Mouse (Mus musculus) myocyte (in vitro differentiated cells): ENCODE data around the gene Tmem260. TPM values are rescaled to one million over a fixed set of nuclear protein-coding genes. Genes with fewer than 3 reads are reported as not detected.

ENCODE experiments used
- H3K27me3 ChIP-seq: one replicate; pipeline ENCODE4 v1.6.1; 2011; ENCODE audit not compliant: control insufficient read depth, insufficient read depth, insufficient read length
- H3K36me3 ChIP-seq: one replicate; pipeline ENCODE4 v1.6.1; 2011; ENCODE audit not compliant: control insufficient read depth, insufficient read depth
- H3K4me2 ChIP-seq: one replicate; pipeline ENCODE4 v1.6.1; 2011; ENCODE audit warnings: low read depth, control low read depth
- H3K4me3 ChIP-seq: one replicate; pipeline ENCODE4 v1.5.1; 2011; ENCODE audit warnings: mild to moderate bottlenecking, control low read depth, moderate library complexity
- H3K79me2 ChIP-seq: one replicate; pipeline ENCODE4 v1.6.1; 2011; ENCODE audit not compliant: control insufficient read depth, insufficient read depth
- H3ac ChIP-seq: one replicate; pipeline ENCODE4 v1.6.1; 2011; ENCODE audit not compliant: control insufficient read depth, insufficient read length
- CEBPB ChIP-seq: IDR thresholded peaks from 2 replicates; pipeline ENCODE4 v1.6.1; 2011; ENCODE audit warnings: mild to moderate bottlenecking, moderate library complexity; ENCODE audit not compliant: poor library complexity, insufficient read depth, severe bottlenecking
- E2F4 ChIP-seq: IDR thresholded peaks from one replicate; pipeline ENCODE4 v1.6.1; 2011; ENCODE audit warnings: mild to moderate bottlenecking, control low read depth, moderate library complexity; ENCODE audit not compliant: insufficient read depth
- MAX ChIP-seq: IDR thresholded peaks from one replicate; pipeline ENCODE4 v1.6.1; 2011; ENCODE audit warnings: low read depth, mild to moderate bottlenecking, control low read depth
- MYOD1 ChIP-seq, 3 experiments: IDR thresholded peaks; one replicate each; pipeline ENCODE4 v1.6.1; 2011; ENCODE audit warnings: control low read depth in 2 of 3, low read depth in 2 of 3, mild to moderate bottlenecking in 2 of 3, moderate library complexity in 1 of 3; ENCODE audit not compliant: insufficient read length in 2 of 3, control insufficient read depth in 1 of 3
- MYOG ChIP-seq, 3 experiments: IDR thresholded peaks; one replicate each; pipeline ENCODE4 v1.6.1; 2011; ENCODE audit warnings: control low read depth in 2 of 3, low read depth in 2 of 3, mild to moderate bottlenecking in 2 of 3; ENCODE audit not compliant: insufficient read length in 2 of 3, control insufficient read depth in 1 of 3, insufficient read depth in 1 of 3
- POLR2A ChIP-seq: IDR thresholded peaks from one replicate; pipeline ENCODE4 v1.6.1; 2011; ENCODE audit warnings: low read depth, mild to moderate bottlenecking, control low read depth, moderate library complexity; ENCODE audit not compliant: insufficient read length
- POLR2AphosphoS2 ChIP-seq: IDR thresholded peaks from one replicate; pipeline ENCODE4 v1.6.1; 2011; ENCODE audit warnings: low read depth, control low read depth; ENCODE audit not compliant: insufficient read length
- REST ChIP-seq: IDR thresholded peaks from one replicate; pipeline ENCODE4 v1.6.1; 2011; ENCODE audit warnings: mild to moderate bottlenecking, control low read depth, moderate library complexity; ENCODE audit not compliant: insufficient read depth, insufficient read length
- SRF ChIP-seq: IDR thresholded peaks from one replicate; pipeline ENCODE4 v1.6.1; 2011; ENCODE audit warnings: low read depth; ENCODE audit not compliant: control insufficient read depth, insufficient read length
- TCF12 ChIP-seq: IDR thresholded peaks from one replicate; pipeline ENCODE4 v1.6.1; 2011; ENCODE audit warnings: mild to moderate bottlenecking, control low read depth; ENCODE audit not compliant: poor library complexity, insufficient read depth, severe bottlenecking
- TCF3 ChIP-seq: IDR thresholded peaks from one replicate; pipeline ENCODE4 v1.6.1; 2011; ENCODE audit warnings: low read depth, control low read depth; ENCODE audit not compliant: insufficient read length
- USF1 ChIP-seq: IDR thresholded peaks from one replicate; pipeline ENCODE4 v1.6.1; 2011; ENCODE audit warnings: low read depth, mild to moderate bottlenecking, control low read depth, moderate library complexity
- polyA plus RNA-seq: library from polyadenylated mRNA; unstranded; fragments of >200 nt; fragmentation: generic; extraction: Trizol; gene quantifications from one replicate; pipeline ENCODE4 v1.2.1, GENCODE M21; 2012; ENCODE audit warnings: missing spikeins

The Tmem260 gene
- polyA plus RNA-seq = 5.2 TPM

DNA sequence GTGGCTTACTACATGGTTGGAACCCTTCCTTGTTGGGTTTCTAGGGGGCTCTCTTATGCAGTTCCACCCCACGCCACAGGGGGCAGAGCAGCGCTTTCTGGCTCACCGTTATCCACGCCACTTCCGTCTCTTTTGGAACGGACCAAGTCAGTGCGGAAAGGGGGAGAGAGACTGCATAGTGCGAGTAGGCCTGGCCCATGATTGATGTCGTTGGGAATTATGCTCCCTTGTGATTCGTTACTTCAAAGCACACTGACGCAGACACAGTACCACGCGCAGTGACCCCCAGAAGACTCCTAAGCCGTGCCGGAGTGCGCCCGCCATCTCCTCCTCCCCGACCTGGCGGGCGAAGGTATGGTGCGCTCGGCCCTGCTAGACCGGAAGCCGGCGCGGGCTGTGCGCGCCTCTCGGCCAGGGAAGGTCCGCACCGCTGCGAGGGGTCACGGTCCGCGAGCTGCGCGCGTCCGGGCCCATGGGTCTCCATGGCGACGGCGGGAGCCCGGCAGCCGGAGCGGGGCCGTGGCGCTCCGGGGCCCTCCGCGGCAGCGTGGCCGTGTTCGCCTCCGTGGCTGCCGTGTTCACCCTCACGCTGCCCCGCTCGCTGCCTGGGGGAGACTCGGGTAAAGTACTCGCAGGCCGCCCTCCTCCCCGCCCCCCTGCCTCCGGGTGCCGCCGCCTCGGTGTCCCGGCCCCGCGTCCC, at the start of gene Tmem260:
TSS of gene Tmem260 (plus strand) at position 141 of the 700 bp plus-strand sequence.
- Histone ChIP-seq H3K27me3 (no peaks in the 10 kb centered on the region), H3K36me3 (no peaks in the 10 kb centered on the region), H3K79me2 (peaks cover 12% of the 10 kb centered on the region), H3ac (peak within 1 kb of the TSS; percentile 76), H3K4me3 (peak within 1 kb of the TSS; percentile 67), H3K4me2 (peak within 1 kb of the TSS; percentile 69)
- TF ChIP-seq SRF = peak; percentile 25
- TF ChIP-seq MYOG (IDR thresholded peaks at IDR 0.05; ENCODE audit: control insufficient read depth in 1 of 3, insufficient read depth in 1 of 3, insufficient read length in 2 of 3, low read depth in 2 of 3) = peak in 1 of 3 experiments; percentile 1
- no peak for TF ChIP-seq MAX
- TF ChIP-seq REST = no peak
- TF ChIP-seq POLR2A = peak; percentile 97
- no peak for TF ChIP-seq TCF12
- no peak for TF ChIP-seq TCF3
- TF ChIP-seq USF1 = no peak
- no peak for TF ChIP-seq MYOD1 (IDR thresholded peaks at IDR 0.05; ENCODE audit: control insufficient read depth in 1 of 3, insufficient read length in 2 of 3, low read depth in 2 of 3)
- peak; percentile 23 for TF ChIP-seq E2F4
- peak; percentile 93 for TF ChIP-seq POLR2AphosphoS2
- TF ChIP-seq CEBPB = no peak

- TF ChIP-seq TCF12 = no peak
- TF ChIP-seq USF1 = no peak
- no peak for TF ChIP-seq MYOD1 (IDR thresholded peaks at IDR 0.05; ENCODE audit: control insufficient read depth in 1 of 3, insufficient read length in 2 of 3, low read depth in 2 of 3)
- no peak for TF ChIP-seq POLR2AphosphoS2
- TF ChIP-seq REST = no peak
- TF ChIP-seq E2F4 = no peak
- TF ChIP-seq MAX = no peak
- no peak for TF ChIP-seq CEBPB
- TF ChIP-seq TCF3 = no peak
- no peak for TF ChIP-seq MYOG (IDR thresholded peaks at IDR 0.05; ENCODE audit: control insufficient read depth in 1 of 3, insufficient read depth in 1 of 3, insufficient read length in 2 of 3, low read depth in 2 of 3)
- no peak for TF ChIP-seq POLR2A
- no peak for TF ChIP-seq SRF
- Histone ChIP-seq H3ac (no peak overlapping the region), H3K36me3 (no peaks in the 10 kb centered on the region), H3K4me3 (no peak overlapping the region), H3K27me3 (no peaks in the 10 kb centered on the region), H3K79me2 (no peaks in the 10 kb centered on the region), H3K4me2 (no peak overlapping the region)
Observed at GRCm38 (mm10) chr14:48406086-48406485, 39.8 kb upstream of the Tmem260 start.

GRCm38 (mm10) chr14:48417064-48417463, 28.9 kb upstream of the Tmem260 start:
- no peak overlapping the region for H3K4me3 ChIP-seq
- H3ac ChIP-seq = no peak overlapping the region
- H3K36me3 ChIP-seq = no peaks in the 10 kb centered on the region
- H3K79me2 ChIP-seq = no peaks in the 10 kb centered on the region
- H3K27me3 ChIP-seq = peaks cover 4% of the 10 kb centered on the region
- H3K4me2 ChIP-seq = no peak overlapping the region
- TF ChIP-seq MYOG (IDR thresholded peaks at IDR 0.05; ENCODE audit: control insufficient read depth in 1 of 3, insufficient read depth in 1 of 3, insufficient read length in 2 of 3, low read depth in 2 of 3) (peak in 1 of 3 experiments; percentile 36), MYOD1 (IDR thresholded peaks at IDR 0.05; ENCODE audit: control insufficient read depth in 1 of 3, insufficient read length in 2 of 3, low read depth in 2 of 3) (peak in 1 of 3 experiments; percentile 14), REST (no peak), SRF (no peak), MAX (no peak), TCF12 (no peak), E2F4 (no peak), POLR2A (no peak), USF1 (no peak), POLR2AphosphoS2 (no peak)

GRCm38 (mm10) chr14:48418264-48418663, 27.7 kb upstream of the Tmem260 start:
- no peak overlapping the region for H3K4me3 ChIP-seq
- TF ChIP-seq POLR2A (no peak), POLR2AphosphoS2 (no peak), MYOG (IDR thresholded peaks at IDR 0.05; ENCODE audit: control insufficient read depth in 1 of 3, insufficient read depth in 1 of 3, insufficient read length in 2 of 3, low read depth in 2 of 3) (no peak), MYOD1 (IDR thresholded peaks at IDR 0.05; ENCODE audit: control insufficient read depth in 1 of 3, insufficient read length in 2 of 3, low read depth in 2 of 3) (no peak), E2F4 (no peak), SRF (no peak), TCF12 (no peak), CEBPB (no peak)

More at GRCm38 (mm10) chr14:48418264-48418663, 27.7 kb upstream of the Tmem260 start:
- Histone ChIP-seq H3K36me3 (no peaks in the 10 kb centered on the region), H3K79me2 (no peaks in the 10 kb centered on the region), H3K4me2 (no peak overlapping the region), H3ac (no peak overlapping the region), H3K27me3 (peaks cover 4% of the 10 kb centered on the region)
